9 mouse cellular contexts compared by ENCODE assay signal in the genomic region with DNA sequence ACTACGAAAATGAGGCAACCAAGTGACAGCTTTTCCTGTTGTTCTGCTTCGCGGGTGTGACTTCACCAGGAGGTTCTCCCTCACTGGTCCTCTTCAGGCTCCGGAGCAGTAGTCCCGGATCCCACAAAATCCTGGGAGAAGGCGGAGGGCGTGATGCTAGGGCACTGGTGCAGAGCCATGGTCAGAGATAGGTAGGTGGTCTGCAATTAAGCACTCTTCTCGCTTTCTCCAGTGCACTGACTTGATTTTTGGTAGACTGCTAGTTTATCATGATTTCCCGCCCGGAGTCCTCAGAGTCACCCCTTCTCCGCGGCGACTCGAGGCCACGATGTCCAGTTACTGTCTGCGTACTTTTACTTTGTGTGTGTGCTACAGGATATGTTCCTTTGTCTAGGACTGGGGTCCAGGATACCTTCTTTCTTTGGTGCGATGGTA. TPM values are rescaled to one million over a fixed set of nuclear protein-coding genes. Genes with fewer than 3 reads are reported as not detected.
A peak's percentile ranks its signal among the peaks of the same experiment; 100 is the strongest.
DNase-seq lines count a peak whose midpoint lies in the region; ATAC-seq and TF ChIP-seq lines count a peak whose summit lies in the region.
"Had no signal": no experiment of that assay in that cellular context is flagged by ENCODE, and none has a peak within 500 bp of the region (broad histone marks: within the 10 kb centered on the region; RNA-seq: fewer than 3 reads in every experiment).

No protein-coding gene starts in this region.

- peak overlapping the region; percentile 25 for H3K4me3 ChIP-seq in lung, embryonic 15.5 days
- H3K4me3 ChIP-seq in embryonic facial prominence, embryonic 15.5 days (replicated peaks), result peak overlapping the region; percentile 12
- peak overlapping the region; percentile 20 for H3K4me3 ChIP-seq in intestine, postnatal 0 days (ENCODE audit: low read depth, low read length)
- H3K4me3 ChIP-seq in small intestine, adult 2 months (ENCODE audit: low read depth, low read length), result peak overlapping the region; percentile 5; the same call in 1 of the 2 replicates
- no peak overlapping the region for H3K4me3 ChIP-seq in layer of hippocampus, adult 2 months

- no peak for TF ChIP-seq CTCF in intestine, postnatal 0 days (IDR thresholded peaks at IDR 0.05; ENCODE audit: low read depth)
- TF ChIP-seq CTCF in small intestine, adult 2 months (IDR thresholded peaks at IDR 0.05; ENCODE audit: extremely low read depth, insufficient read length, insufficient replicate concordance, low read depth, low read length), result no peak
- no peak for TF ChIP-seq CTCF in layer of hippocampus, adult 2 months (conservative IDR thresholded peaks at IDR 0.05)

- H3K36me3 ChIP-seq in lung, embryonic 15.5 days, result no peaks in the 10 kb centered on the region
- no peaks in the 10 kb centered on the region for H3K36me3 ChIP-seq in embryonic facial prominence, embryonic 15.5 days
- H3K36me3 ChIP-seq in intestine, postnatal 0 days (ENCODE audit: control insufficient read depth, insufficient read depth), result no peaks in the 10 kb centered on the region
- H3K36me3 ChIP-seq in small intestine, adult 2 months (ENCODE audit: control insufficient read depth, insufficient read depth, low read length), result no peaks in the 10 kb centered on the region

- H3K9me3 ChIP-seq in lung, embryonic 15.5 days, result no peaks in the 10 kb centered on the region
- no peaks in the 10 kb centered on the region for H3K9me3 ChIP-seq in embryonic facial prominence, embryonic 15.5 days (replicated peaks)
- H3K9me3 ChIP-seq in intestine, postnatal 0 days (ENCODE audit: control insufficient read depth), result no peaks in the 10 kb centered on the region

- WGBS in lung, embryonic 15.5 days, result 6% methylated on average over 17 of the region's 17 CpGs
- WGBS in embryonic facial prominence, embryonic 15.5 days, result 12% methylated on average over 17 of the region's 17 CpGs
- 11% methylated on average over 17 of the region's 17 CpGs for WGBS in intestine, postnatal 0 days
- 19% methylated on average over 17 of the region's 17 CpGs for WGBS in small intestine, adult 2 months

- peak overlapping the region; percentile 57 for H3K4me2 ChIP-seq in lung, embryonic 15.5 days
- H3K4me2 ChIP-seq in embryonic facial prominence, embryonic 15.5 days (replicated peaks), result peak overlapping the region; percentile 32
- H3K4me2 ChIP-seq in intestine, postnatal 0 days (replicated peaks; ENCODE audit: low read depth), result peak overlapping the region; percentile 22

- H3K27me3 ChIP-seq in lung, embryonic 15.5 days, result peaks cover 51% of the 10 kb centered on the region
- peaks cover 70% of the 10 kb centered on the region for H3K27me3 ChIP-seq in embryonic facial prominence, embryonic 15.5 days
- H3K27me3 ChIP-seq in intestine, postnatal 0 days (replicated peaks; ENCODE audit: control insufficient read depth, insufficient read depth, low read length), result peaks cover 57% of the 10 kb centered on the region
- H3K27me3 ChIP-seq in small intestine, adult 2 months (ENCODE audit: control insufficient read depth, insufficient read depth, low read length), result peaks cover 31% of the 10 kb centered on the region

- TF ChIP-seq POLR2A in small intestine, adult 2 months (IDR thresholded peaks at IDR 0.05; ENCODE audit: low read depth, low read length), result no peak

- no peak for ATAC-seq in lung, embryonic 15.5 days (ENCODE audit: borderline replicate concordance, extremely low read depth, low FRiP score, low TSS enrichment)
- ATAC-seq in embryonic facial prominence, embryonic 15.5 days (ENCODE audit: insufficient number of reproducible peaks, low FRiP score, low TSS enrichment, low read depth), result no peak
- ATAC-seq in intestine, postnatal 0 days, result no peak
- ATAC-seq: activated CD4-positive, CD25-positive, alpha-beta regulatory T cell, adult 4 months had no signal

- H3K9ac ChIP-seq in lung, embryonic 15.5 days, result 0 out of 2 replicates have a peak overlapping the region, but pooled peaks have one; percentile 14
- no peak overlapping the region for H3K9ac ChIP-seq in embryonic facial prominence, embryonic 15.5 days
- H3K9ac ChIP-seq in intestine, postnatal 0 days (ENCODE audit: low read depth, low read length), result no peak overlapping the region

- no peak overlapping the region for H3K27ac ChIP-seq in lung, embryonic 15.5 days
- no peak overlapping the region for H3K27ac ChIP-seq in embryonic facial prominence, embryonic 15.5 days (replicated peaks)
- no peak overlapping the region for H3K27ac ChIP-seq in intestine, postnatal 0 days (ENCODE audit: low read depth, low read length)
- no peak overlapping the region for H3K27ac ChIP-seq in small intestine, adult 2 months (ENCODE audit: insufficient read depth, low read depth, low read length)
- H3K27ac ChIP-seq in layer of hippocampus, adult 2 months, result no peak overlapping the region
- H3K27ac ChIP-seq: macrophage had no signal

- DNase-seq in lung, postnatal 10 days, result no peak
- no peak for DNase-seq in adrenal gland, postnatal 25 days
- DNase-seq in layer of hippocampus, adult 2 months (ENCODE audit: low spot score in 2 of 2), result no peak

- peaks cover 10% of the 10 kb centered on the region; the same call in 1 of the 2 replicates for H3K4me1 ChIP-seq in lung, embryonic 15.5 days
- peaks cover 4% of the 10 kb centered on the region; the same call in 1 of the 2 replicates for H3K4me1 ChIP-seq in embryonic facial prominence, embryonic 15.5 days
- H3K4me1 ChIP-seq in intestine, postnatal 0 days (replicated peaks; ENCODE audit: control insufficient read depth, insufficient read depth, low read length), result 0 out of 2 replicates have a peak, but pooled peaks cover 3% of the 10 kb centered on the region
- 0 out of 2 replicates have a peak, but pooled peaks cover 4% of the 10 kb centered on the region for H3K4me1 ChIP-seq in small intestine, adult 2 months (ENCODE audit: control insufficient read depth, insufficient read depth, insufficient read length, low read length)

RNA-seq across cellular contexts. Expression of a gene that starts 4.9 kb away (rescaled TPM):
- polyA plus RNA-seq in lung, embryonic 15.5 days (2015; fragmentation: Nextera tagmentation; extraction: Ambion mirVana), result 11.2 and 36.4 TPM in 2 replicates
- polyA plus RNA-seq in embryonic facial prominence, embryonic 15.5 days (2015; fragmentation: Nextera tagmentation; extraction: Ambion mirVana), result 1.2 and 1.8 TPM in 2 replicates
- 4.0 and 4.1 TPM in 2 replicates for polyA plus RNA-seq in intestine, postnatal 0 days (2015; fragmentation: Nextera tagmentation; extraction: Ambion mirVana)
- polyA plus RNA-seq in small intestine, adult 2 months (2012; rRNA removed), result 1.2 and 2.0 TPM in 2 replicates
- not detected in 2 replicates for total RNA-seq in adrenal gland, postnatal 25 days (2021)
- under 1 TPM; 0.32 to 0.51 TPM for total RNA-seq in layer of hippocampus, adult 2 months (2021)

RNA-seq across cellular contexts. Expression of a gene that starts 20.9 kb away (rescaled TPM):
- 8.1 and 8.2 TPM in 2 replicates for polyA plus RNA-seq in lung, embryonic 15.5 days (2015; fragmentation: Nextera tagmentation; extraction: Ambion mirVana)
- 2.8 and 17.2 TPM in 2 replicates for polyA plus RNA-seq in embryonic facial prominence, embryonic 15.5 days (2015; fragmentation: Nextera tagmentation; extraction: Ambion mirVana)
- polyA plus RNA-seq in intestine, postnatal 0 days (2015; fragmentation: Nextera tagmentation; extraction: Ambion mirVana), result 3.4 and 5.3 TPM in 2 replicates
- 106 and 238 TPM in 2 replicates for polyA plus RNA-seq in small intestine, adult 2 months (2012; rRNA removed)
- total RNA-seq in adrenal gland, postnatal 25 days (2021), result 30.0 and 61.8 TPM in 2 replicates
- 10 to 100 TPM; 12.5 to 17.0 TPM for total RNA-seq in layer of hippocampus, adult 2 months (2021)
- polyA plus RNA-seq: macrophage had no signal

RNA-seq across cellular contexts. Expression of a gene that starts 21.2 kb away (rescaled TPM):
- 7.0 and 7.4 TPM in 2 replicates for polyA plus RNA-seq in lung, embryonic 15.5 days (2015; fragmentation: Nextera tagmentation; extraction: Ambion mirVana)
- polyA plus RNA-seq in embryonic facial prominence, embryonic 15.5 days (2015; fragmentation: Nextera tagmentation; extraction: Ambion mirVana), result 3.1 and 4.0 TPM in 2 replicates
- 0.90 and 1.8 TPM in 2 replicates for polyA plus RNA-seq in intestine, postnatal 0 days (2015; fragmentation: Nextera tagmentation; extraction: Ambion mirVana)
- 34.9 and 41.4 TPM in 2 replicates for polyA plus RNA-seq in small intestine, adult 2 months (2012; rRNA removed)
- total RNA-seq in adrenal gland, postnatal 25 days (2021), result 121 and 135 TPM in 2 replicates
- total RNA-seq in layer of hippocampus, adult 2 months (2021), result 10 to 100 TPM; 23.5 to 24.4 TPM
- polyA plus RNA-seq: macrophage had no signal

RNA-seq across cellular contexts. Expression of a gene that starts 26.7 kb away (rescaled TPM):
- 27.2 and 29.1 TPM in 2 replicates for polyA plus RNA-seq in lung, embryonic 15.5 days (2015; fragmentation: Nextera tagmentation; extraction: Ambion mirVana)
- polyA plus RNA-seq in embryonic facial prominence, embryonic 15.5 days (2015; fragmentation: Nextera tagmentation; extraction: Ambion mirVana), result 17.5 and 20.6 TPM in 2 replicates
- 9.4 and 9.9 TPM in 2 replicates for polyA plus RNA-seq in intestine, postnatal 0 days (2015; fragmentation: Nextera tagmentation; extraction: Ambion mirVana)
- 6.3 and 10.1 TPM in 2 replicates for polyA plus RNA-seq in small intestine, adult 2 months (2012; rRNA removed)
- 82.8 and 97.8 TPM in 2 replicates for total RNA-seq in adrenal gland, postnatal 25 days (2021)
- total RNA-seq in layer of hippocampus, adult 2 months (2021), result 10 to 100 TPM; 64.2 to 71.7 TPM

RNA-seq across cellular contexts. Expression of a gene that starts 28.3 kb away (rescaled TPM):
- 52.7 and 55.6 TPM in 2 replicates for polyA plus RNA-seq in lung, embryonic 15.5 days (2015; fragmentation: Nextera tagmentation; extraction: Ambion mirVana)
- polyA plus RNA-seq in embryonic facial prominence, embryonic 15.5 days (2015; fragmentation: Nextera tagmentation; extraction: Ambion mirVana), result 33.6 and 33.8 TPM in 2 replicates
- 12.9 and 16.0 TPM in 2 replicates for polyA plus RNA-seq in intestine, postnatal 0 days (2015; fragmentation: Nextera tagmentation; extraction: Ambion mirVana)
- polyA plus RNA-seq in small intestine, adult 2 months (2012; rRNA removed), result 22.6 and 24.8 TPM in 2 replicates
- 50.6 and 64.7 TPM in 2 replicates for total RNA-seq in adrenal gland, postnatal 25 days (2021)
- total RNA-seq in layer of hippocampus, adult 2 months (2021), result 10 to 100 TPM; 16.5 to 20.6 TPM
- polyA plus RNA-seq: activated CD4-positive, CD25-positive, alpha-beta regulatory T cell, adult 4 months; macrophage had no signal
